Mouse (Mus musculus) liver, adult 2 months (tissue): ENCODE results near the gene Nmur1.

Experiments
- CTCF ChIP-seq: fragments of 200-500 bp; IDR thresholded peaks from 2 replicates; pipeline ENCODE4 v1.5.1; 2011; ENCODE audit warnings: low read depth, low read length, control low read depth
- POLR2A ChIP-seq: fragments of 200-500 bp; IDR thresholded peaks from 2 replicates; pipeline ENCODE4 v1.6.1; 2011; ENCODE audit warnings: low read length, control low read depth; ENCODE audit not compliant: insufficient read depth; ENCODE audit errors: extremely low read depth

- TF ChIP-seq CTCF (no peak), POLR2A (no peak)
Observed at GRCm38 (mm10) chr1:86442832-86443231, 16.8 kb upstream of the Nmur1 start.
